Mouse (Mus musculus) olfactory bulb, adult 2 months (tissue): ENCODE measurements at regions not wholly inside any gene's neighbourhood (a gene's known extent, or its start where the extent isn't known, plus 50 kb on each side); places are given as distances from the start of the nearest gene placed in this dataset.
"Not testable (repeated sequence)": the region's sequence is repeated elsewhere in the genome, so short reads cannot be mapped to it uniquely, and the experiment has no call there.

Experiments
- CTCF ChIP-seq: fragments of 200-500 bp; IDR thresholded peaks from 2 replicates; pipeline ENCODE4 v1.5.1; 2012; ENCODE audit warnings: low read depth, mild to moderate bottlenecking, low read length, moderate library complexity; ENCODE audit not compliant: insufficient read depth
- POLR2A ChIP-seq: fragments of 200-500 bp; IDR thresholded peaks from 2 replicates; pipeline ENCODE4 v1.6.1; 2012; ENCODE audit warnings: mild to moderate bottlenecking, low read depth, low read length, moderate library complexity; ENCODE audit not compliant: insufficient read depth

- not testable (repeated sequence) for TF ChIP-seq CTCF, POLR2A
Observed at GRCm38 (mm10) chr4:153875036-153875435, 82.0 kb upstream of the A430005L14Rik start.
